Mouse (Mus musculus): ENCODE measurements around the gene Lsp1. TPM values are rescaled to one million over a fixed set of nuclear protein-coding genes. Genes with fewer than 3 reads are reported as not detected.

Lsp1 gene
- 1 to 10 TPM; 2.2 to 4.2 TPM for total RNA-seq (2021)

DNA sequence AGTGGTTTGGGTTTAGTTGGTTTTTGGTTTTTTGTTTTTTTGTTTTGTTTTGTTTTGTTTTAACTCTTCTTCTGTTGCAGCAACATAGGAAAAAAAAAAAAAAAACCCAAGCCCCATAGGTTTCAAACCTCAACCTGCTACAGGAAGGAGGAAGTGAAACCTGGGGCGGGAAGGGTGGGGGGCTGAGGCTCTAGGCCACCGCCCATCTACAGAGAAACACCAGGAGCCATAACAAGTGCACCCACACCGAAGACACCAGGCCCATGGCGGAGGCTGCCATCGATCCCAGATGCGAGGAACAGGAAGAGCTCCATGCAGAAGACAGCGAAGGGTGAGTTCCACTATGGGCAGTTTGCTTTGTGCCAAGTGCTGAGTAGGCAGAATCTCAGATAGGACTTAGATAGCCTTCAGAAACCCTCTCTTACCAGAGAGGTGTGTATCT is at the start of gene Lsp1:
TSS of gene Lsp1 (plus strand) at position 174 of the 442 bp plus-strand sequence.
- no peak for DNase-seq (ENCODE audit: extremely low spot score in 1 of 2, low spot score in 1 of 2)

DNA sequence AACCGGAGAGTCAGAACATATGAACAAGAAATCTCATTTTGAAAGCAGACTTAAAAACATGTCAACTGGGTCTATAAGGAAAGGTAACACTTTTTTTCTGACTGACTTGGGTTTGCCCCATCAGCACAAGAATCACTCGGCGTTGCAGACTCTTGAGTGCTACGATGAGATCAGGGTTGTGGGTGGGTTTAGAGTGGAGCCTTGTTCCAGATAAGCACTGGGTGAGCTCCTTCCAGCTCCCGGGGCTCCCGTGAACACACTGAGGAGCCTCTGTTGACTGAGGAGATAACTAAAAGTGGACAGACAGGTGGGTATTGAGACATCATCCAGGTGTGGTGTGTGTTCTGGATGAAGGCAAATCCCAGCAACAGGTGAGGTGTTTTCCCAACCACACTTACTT is 47.3 kb upstream of the Lsp1 start:
- no peak for DNase-seq (ENCODE audit: extremely low spot score in 1 of 2, low spot score in 1 of 2)

DNA sequence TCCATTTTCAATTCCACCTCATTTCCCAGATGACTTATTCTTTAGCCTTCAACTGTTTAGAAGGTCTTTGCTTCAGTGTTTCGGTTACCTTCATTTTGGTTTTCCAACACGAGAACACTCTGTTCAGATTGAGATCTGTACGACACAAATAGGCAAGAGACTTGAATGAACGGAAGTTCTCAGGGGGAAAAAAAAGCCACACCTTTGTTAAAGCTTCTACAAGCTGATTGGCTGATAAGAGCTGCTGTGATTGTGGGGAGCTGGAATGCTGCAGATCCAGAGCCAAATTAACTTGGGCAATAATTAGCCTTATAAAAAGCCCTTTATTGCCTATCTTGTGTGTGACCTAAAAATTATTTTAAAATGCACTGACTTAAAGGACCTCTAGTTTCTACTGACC is 45.3 kb upstream of the Lsp1 start:
- DNase-seq (ENCODE audit: extremely low spot score in 1 of 2, low spot score in 1 of 2) = no peak

DNA sequence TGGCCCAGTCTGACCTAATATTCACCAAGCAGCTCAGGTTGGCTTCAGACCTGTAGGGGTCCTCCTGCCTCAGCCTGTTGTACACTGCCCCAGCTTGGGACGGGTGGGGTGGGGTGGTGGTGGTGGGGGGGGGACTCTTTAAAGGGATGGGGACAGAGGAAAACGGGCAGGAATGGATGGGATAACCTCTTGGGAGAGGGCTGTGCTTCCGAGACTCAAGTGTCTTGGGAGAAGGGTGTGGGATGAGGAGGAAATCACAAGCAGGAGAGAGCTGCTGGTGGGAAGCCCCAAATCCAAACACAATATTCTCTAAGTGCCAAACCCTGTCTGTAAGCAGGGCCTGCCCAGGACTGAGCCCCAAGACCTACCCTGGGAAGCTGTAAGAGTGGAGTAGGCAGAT is 44.4 kb upstream of the Lsp1 start:
- no peak for DNase-seq (ENCODE audit: extremely low spot score in 1 of 2, low spot score in 1 of 2)

DNA sequence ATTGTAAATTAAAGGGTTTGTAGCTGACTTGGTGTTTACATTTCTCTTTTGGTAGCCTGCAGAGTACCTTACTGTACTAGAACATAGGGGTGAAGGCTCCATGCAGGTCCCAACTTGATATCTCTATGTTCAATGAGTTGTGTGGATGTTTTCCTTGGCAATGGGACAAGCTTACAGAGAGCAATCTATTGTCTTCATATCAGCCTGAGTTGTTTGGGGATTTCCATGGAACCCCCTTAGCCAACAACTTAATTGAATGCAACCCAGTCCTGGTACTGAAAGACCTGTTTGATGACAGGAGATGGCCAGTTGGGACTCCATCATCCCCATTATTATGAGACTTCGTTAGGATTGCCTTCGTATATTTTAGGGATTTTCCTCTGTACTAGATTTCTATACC is 42.6 kb upstream of the Lsp1 start:
- no peak for DNase-seq (ENCODE audit: extremely low spot score in 1 of 2, low spot score in 1 of 2)

DNA sequence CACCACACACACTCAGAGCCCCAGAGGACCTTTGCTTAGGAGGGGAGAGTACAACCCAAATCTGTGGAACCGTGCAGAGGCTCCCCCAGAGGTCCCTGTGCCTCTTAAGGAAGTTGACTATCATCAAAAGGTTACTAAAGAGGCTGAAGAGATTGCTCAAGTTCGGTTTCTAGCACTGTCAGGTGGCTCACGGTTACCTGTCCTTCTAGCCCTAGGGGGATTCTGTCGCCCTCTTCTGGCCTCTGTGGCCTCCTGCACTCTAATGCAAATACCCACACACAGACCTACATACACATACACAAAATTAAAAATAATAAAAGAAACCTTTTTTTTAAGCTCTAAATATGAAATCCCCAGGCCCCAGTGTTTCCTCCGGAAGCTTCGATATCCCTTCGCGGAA is 41.9 kb upstream of the Lsp1 start:
- no peak for DNase-seq (ENCODE audit: extremely low spot score in 1 of 2, low spot score in 1 of 2)

DNA sequence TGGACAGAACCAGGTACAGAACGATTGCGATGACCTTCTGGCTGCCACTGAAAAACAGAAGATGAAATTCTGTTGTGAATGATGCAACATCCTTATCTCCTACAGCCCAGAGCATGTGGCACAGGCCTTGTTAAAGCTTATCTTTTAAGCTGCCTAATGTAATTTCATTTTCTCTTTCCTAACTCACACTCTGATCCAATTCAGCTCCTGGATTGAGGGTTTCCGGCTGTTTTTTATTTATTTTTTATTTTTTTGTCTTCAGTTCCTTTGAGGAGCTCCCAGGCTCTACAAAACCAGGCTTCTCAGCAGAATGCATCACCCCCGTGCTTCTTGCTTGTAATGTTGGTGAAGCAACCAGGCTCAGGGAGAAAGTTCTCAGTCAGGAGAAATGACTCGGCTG is 40.7 kb upstream of the Lsp1 start:
- DNase-seq (ENCODE audit: extremely low spot score in 1 of 2, low spot score in 1 of 2) = no peak

DNA sequence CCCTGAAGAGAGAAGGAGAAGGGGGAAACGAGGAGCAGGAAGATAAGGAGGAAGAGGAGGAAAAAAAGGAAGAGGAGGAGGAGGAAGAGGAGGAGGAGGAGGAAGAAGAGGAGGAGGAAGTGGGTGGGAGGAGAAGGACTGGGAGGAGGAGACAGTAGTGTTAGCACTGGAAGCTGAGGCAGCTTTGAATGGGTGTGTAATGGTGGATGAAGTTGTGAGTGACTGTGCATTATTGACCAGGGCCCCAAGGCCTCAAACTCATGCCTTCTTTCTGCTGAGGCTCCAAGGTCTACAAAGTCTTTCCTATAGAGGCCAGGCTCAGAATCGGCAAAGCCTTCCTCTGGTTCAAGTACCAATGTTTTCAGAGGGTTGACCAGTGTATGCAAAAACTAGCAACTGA is 38.8 kb upstream of the Lsp1 start:
- DNase-seq (ENCODE audit: extremely low spot score in 1 of 2, low spot score in 1 of 2) = no peak

DNA sequence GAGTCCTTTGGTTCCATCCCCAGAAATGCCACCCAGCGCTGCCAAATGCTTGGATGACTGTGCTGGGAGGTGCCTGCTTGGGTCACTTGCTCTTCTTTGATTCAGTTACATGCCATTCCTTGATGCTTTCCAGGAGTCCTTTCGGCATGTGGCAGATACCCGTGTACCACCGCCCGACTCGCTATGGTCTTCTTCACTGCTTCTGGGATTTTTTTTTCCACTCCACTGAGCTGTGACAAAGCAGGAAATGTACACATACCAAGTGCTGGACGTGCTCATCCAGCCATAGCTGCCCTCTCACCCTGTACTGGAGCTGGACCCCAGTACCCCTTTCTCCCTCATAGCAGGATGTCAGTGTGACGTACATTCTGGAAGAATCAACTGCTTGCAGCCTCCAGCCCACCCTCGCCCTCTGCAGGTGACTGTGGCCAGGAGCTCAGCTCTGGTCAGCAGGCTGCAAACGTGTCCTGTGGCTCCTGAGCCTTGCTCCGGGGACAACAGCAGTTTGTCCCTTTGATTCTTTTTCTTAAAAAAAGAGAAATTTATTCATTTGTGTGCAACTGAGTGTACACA is 34.9 kb upstream of the Lsp1 start:
- DNase-seq (ENCODE audit: extremely low spot score in 1 of 2, low spot score in 1 of 2) = peak in 1 of 2 experiments; percentile 41

DNA sequence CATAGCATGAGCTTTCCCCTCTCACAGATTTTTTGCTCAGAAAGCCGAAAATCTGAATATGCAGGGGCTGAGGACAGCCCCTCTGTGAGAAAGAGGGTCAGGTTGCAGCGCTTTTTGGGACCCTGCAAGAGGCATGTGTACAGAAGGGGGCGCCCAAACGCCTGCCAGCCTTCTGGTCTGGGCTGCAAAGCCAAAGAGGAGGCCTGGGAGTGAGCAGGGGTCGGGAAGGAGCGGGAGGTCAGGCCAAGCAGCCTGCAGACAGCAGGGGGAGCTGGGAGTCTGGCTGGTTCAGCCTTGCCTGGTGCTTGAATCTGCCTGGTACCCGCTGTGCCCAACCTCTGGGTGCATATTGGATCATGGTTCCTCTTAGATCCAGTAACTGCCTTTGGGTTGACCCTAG is 32.4 kb upstream of the Lsp1 start:
- peak in 1 of 2 experiments; percentile 31 for DNase-seq (ENCODE audit: extremely low spot score in 1 of 2, low spot score in 1 of 2)

DNA sequence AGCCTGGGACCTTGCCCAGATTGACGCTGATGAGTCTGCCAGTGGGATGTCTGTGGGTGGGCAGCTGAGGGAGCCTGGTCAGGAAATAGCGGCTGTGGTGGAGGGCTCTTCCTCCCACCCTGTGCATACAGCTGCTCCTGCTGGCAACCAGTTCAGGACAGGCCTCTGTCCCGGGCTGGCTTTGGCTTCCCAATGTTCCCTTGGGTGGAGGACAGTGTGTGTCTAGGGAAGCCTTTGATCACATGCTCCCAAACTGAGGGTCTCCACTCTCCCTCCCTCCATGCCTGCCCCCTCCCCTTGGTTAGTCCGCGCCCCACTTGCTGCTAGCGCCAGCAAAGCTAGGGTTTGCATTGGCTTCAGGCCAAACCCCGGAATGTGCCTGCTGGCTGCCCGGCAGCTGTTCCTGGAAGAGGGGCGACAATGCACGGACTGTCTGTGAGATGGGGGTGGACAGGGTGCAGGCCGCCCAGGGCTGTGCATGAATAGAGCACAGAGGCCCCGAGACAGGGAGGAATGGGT is 30.4 kb upstream of the Lsp1 start:
- DNase-seq (ENCODE audit: extremely low spot score in 1 of 2, low spot score in 1 of 2) = peak in 1 of 2 experiments; percentile 47

DNA sequence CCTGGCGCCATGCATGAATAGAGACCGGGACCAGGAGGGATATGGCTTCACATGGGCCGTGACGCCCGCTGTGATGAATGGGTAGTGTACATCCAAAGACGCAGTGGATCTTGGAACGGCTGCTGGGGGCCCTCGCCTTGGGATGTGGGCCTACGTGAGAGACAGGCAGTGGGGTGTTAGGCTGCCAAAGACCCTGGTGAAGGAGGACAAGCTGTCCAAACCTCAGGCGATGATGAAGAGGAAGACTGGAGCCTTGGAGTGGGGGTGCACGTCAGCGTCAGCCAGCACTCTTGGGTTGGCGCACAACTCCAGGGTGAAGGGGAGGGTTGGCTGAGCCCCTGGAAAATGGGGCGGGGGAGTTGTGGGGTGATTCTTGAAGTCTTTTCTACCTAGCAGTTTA is 29.5 kb upstream of the Lsp1 start:
- DNase-seq (ENCODE audit: extremely low spot score in 1 of 2, low spot score in 1 of 2) = no peak

DNA sequence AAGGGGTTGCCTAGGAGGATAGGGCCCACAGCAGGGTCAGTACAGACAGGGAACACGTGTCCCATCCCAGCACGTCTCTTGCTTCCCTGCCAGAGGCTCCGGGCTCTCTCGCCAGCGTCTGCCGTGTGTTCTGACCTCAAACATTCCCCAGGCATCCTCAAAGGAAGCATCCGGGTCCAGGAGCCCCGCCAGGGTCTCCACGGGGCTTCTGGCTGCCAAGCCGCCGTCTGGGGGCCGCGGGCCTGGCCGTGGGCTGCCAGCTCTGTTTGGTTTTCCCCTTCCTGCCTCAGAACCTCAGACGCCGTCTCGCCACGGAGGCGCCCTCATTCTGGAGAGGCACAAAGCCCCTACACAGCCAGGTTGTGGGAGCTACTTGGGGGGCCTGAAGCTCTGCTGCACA is 27.0 kb upstream of the Lsp1 start:
- DNase-seq (ENCODE audit: extremely low spot score in 1 of 2, low spot score in 1 of 2) = no peak

DNA sequence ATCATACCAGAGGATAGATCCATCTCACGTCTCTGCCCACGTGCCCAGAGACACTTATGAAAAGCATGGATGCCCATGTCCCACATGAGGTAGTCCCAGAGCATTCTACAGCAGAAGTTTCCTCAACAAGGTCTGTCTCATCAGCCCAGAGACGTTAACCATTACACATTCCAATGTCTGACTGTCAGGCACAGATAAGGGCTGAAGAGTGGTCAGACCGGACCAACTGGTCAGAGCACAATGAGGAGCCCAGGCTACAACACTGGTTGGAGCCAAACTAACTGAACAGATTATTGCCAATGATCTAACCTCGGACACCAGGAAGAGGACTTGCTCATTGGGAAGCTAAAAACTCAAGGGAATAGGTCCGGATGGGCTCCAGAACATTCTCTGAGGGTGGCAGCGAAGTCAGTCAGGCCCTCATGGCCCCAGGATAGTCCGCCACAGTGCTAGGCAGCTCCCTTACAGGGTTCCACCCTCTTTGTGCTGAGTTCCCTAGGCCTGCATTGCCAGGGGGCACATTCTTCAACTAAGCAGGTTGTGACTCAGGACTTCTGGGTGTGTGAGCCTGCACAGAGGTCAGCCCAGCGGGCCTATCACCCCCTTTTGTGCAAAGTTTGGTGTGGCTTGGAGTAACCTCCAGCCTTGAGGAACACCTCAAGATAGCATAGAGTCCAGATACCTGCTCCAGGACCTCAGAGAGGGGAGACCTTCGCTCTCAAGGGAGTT is 26.3 kb upstream of the Lsp1 start, which contains the start of gene Syt8:
TSS of gene Syt8 (plus strand) at position 714 of the 729 bp plus-strand sequence.
- DNase-seq (ENCODE audit: extremely low spot score in 1 of 2, low spot score in 1 of 2) = no peak

DNA sequence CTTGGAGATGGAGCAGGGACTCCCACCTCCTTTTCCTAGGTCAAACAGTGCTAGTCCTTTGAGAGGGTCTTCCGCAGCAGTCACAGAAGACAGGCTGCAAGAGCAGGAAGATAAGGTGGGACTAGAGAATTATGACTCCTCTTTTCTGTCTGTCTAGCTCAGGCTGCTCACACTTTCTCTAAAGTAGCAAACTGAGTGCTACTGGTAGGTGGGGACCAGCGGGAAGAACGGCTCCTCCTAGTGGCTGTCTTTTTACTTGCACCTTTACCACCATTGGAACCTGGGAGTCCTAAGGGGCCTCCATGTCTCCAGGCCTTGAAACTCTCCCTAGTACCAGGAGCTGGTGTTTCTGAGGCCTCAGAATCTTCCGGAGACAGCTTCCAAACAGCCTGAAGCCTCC is 25.1 kb upstream of the Lsp1 start:
- peak; percentile 38 to 78 for DNase-seq (ENCODE audit: extremely low spot score in 1 of 2, low spot score in 1 of 2)

DNA sequence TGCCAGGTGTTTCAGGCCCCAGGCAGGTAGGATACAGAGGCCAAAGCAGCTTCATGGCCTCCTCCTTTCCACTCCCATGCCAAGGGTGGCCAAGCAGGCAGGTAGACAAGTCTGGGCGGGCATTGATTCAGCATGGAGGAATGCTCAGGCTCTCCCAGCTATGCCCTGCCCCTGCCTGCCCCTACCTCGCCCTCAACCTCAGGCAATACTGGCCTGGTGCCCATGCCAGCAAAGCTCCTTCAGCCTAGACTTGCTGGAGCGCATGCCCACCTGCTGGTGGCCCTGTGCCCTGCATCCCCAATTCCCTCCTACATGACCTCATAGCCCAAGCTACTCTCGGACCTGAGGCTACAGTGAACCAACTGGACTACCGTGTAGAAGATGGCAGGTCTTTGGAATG is 23.3 kb upstream of the Lsp1 start:
- no peak for DNase-seq (ENCODE audit: extremely low spot score in 1 of 2, low spot score in 1 of 2)

DNA sequence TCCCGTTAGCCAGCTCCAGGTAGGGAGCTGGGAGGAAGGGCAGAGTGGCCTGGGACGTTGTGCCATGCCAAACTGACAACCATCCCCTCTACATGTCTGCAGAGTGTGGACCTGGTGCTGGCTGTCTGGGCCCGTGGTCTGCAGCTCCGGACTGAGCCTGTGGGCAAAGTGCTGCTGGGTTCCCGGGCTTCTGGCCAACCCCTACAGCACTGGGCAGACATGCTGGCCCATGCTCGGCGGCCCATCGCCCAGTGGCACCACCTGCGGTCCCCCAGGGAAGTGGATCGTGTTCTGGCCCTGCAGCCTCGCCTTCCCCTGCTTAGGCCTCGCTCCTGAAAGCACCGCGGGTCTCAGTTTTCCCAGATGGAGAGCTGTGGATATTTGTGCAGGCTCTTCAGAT is 20.6 kb upstream of the Lsp1 start:
- DNase-seq (ENCODE audit: extremely low spot score in 1 of 2, low spot score in 1 of 2) = no peak

DNA sequence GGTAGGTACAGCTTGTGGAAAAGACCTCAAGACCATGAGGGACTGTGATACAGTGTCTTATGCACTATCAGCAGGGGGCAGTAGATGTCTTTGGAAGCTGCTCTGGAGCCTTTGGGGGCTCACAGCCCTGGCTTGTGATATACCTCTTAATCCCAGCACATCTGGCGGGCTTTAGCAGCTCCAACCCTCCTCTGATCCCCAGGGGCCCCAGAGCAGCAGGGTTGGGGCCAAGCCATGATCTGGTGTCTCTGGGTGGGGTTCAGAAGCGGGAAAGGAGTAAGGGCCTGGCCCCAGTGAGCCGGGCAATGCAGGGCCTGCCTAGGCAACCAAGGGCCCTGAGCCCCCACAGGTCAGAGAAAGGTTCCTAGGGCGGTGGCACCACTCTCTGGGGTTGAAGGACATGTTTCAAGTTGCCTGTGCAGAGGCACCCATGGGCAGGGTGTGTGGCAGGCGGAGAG is 19.9 kb upstream of the Lsp1 start:
- DNase-seq (ENCODE audit: extremely low spot score in 1 of 2, low spot score in 1 of 2) = peak; percentile 31 to 37

DNA sequence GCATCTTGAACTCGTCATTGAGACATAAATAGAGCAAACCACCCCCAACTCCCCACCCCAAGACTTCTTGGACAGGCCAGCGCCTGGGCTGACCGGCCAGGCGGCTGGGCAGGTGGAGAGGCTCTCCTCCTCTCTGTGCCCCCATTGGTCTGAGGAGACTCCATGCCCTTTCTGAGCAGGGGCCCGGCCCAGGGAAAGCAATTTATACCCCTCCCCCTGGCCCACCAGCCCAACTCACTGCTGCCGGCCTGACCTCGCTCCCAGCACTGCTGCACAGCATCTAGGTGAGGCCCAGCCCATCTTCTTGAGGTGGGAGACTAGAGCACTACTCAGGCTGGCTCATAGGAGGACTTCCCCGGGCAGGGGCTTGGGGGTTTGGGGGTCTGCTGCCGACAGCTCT is 19.0 kb upstream of the Lsp1 start, which contains the start of gene Tnni2:
TSS of gene Tnni2 (plus strand) at position 224 of the 400 bp plus-strand sequence.
- no peak for DNase-seq (ENCODE audit: extremely low spot score in 1 of 2, low spot score in 1 of 2)

DNA sequence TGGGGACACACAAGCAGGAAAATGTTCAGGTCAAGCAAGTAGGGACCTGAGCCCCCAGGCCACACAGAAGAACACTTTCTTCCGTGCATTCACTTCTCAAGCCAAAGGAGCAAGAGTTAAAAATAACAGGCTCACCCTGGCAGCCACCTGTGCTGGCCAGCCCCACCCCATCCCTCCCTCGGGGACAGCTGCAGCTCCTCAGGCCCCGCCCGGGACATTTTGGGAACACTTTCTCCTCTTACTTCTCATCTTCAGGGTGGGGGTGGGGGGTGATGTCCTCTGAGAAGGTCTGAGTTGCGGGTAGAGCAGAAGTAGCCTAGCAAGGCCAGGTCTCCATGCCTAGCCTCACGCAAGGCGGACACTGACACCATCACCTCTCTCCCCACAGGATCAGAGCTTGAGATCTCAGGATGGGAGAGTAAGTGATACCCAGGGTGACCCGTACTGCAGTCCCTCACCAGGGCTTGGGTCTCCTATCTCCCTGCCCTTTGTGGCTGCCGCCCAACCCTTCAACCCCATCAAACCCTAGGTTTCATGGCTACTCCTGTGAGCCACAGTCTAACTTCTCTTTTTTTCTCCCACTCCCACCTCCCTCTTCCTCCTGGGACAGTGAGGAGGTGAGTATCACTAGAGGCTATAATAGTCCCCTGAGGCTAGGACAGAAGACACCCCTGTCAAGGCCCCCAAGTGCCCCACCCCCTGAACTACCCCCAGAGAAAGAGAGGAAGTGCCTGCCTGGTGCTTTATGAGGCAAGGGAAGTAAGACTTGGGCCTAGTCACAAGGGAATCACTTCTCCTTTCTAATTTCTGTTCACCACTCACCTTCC is 18.3 kb upstream of the Lsp1 start:
- no peak for DNase-seq (ENCODE audit: extremely low spot score in 1 of 2, low spot score in 1 of 2)

DNA sequence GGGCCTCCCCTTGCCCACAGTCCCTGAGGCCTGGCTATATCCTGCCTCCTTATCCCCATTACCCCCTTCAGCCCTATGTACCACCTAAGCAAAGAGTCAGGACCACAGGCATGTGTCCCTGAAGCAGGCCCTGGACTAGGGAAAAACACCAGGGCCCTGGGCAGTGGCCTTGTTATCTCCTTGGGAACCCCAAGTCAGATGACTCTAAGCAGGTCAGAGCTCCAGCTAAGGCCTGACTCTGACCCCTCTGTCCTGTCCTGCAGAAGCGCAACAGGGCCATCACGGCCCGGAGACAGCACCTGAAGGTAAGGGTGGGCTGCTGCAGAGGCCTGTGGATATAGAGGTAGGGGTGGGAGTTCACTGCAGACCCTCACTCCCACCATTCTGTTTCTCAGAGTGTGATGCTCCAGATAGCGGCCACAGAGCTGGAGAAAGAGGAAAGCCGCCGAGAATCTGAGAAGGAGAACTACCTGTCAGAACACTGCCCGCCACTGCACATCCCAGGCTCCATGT is 17.6 kb upstream of the Lsp1 start:
- no peak for DNase-seq (ENCODE audit: extremely low spot score in 1 of 2, low spot score in 1 of 2)

Measured in layer of hippocampus, postnatal 25 days (tissue).